ENCODE assay signal across 8 mouse cellular contexts in the genomic region with DNA sequence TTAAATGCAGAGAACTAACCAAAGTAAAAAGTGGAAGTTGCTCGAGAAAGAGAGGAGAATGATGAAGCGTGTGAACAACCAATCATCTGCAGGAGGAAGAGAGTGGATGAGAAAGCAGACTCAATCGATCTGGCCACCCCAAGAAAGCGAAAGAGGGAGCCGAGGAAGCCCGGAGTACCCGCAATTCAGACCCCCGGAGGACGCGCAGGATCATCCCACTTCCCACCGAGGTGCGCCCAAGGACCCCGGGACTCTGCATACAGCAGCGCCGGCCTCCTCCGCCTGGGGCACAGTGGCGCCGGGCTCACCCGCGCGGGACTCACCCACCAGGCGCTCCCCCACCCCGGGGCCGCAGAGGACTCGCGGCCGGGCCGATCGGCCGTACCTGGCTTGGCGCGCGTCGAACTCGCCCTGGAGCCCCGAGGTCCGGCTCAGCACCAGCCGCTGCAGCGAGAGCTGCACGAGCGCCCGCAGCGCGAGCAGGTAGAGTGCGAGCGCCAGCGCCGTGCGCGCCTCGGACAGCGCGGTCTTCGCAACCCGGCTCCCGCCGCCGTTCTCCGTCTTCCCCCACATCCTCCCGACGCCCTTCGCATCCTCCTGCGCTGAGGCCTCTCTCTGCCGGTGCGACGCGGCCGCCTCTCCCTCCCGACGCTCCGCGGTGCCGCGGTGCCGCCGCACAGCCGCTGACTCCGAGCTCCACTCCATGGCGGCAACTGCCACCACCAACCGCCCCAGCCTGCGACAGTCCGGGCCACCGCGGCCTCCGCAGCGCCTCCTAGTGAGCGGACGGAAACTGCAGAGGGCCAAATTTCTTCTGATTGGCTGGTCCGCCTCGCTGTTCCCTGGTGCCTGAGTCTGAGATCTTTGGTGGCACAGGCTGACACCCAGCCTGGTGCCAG. TPM values are rescaled to one million over a fixed set of nuclear protein-coding genes. Genes with fewer than 3 reads are reported as not detected.
DNase-seq lines count a peak whose midpoint lies in the region; ATAC-seq and TF ChIP-seq lines count a peak whose summit lies in the region.

A gene (minus strand): TSS at position 765 of the 899 bp plus-strand sequence.

- DNase-seq in 416B (ENCODE audit: low read depth), result peak; percentile 87
- peak; percentile 94 to 95 for DNase-seq in heart, adult 9 months (ENCODE audit: low spot score in 2 of 2)
- peak; percentile 82 to 92 for DNase-seq in monocyte, adult 2 months (ENCODE audit: low read depth in 1 of 2, low spot score in 2 of 2)
- peak; percentile 93 for DNase-seq in spleen, postnatal 36 days (ENCODE audit: low spot score in 2 of 2)

- H3K4me3 ChIP-seq in bone marrow, adult 2 months (replicated peaks; ENCODE audit: control insufficient read depth, low read depth, low read length), result peak within 1 kb of the TSS; percentile 88
- peak within 1 kb of the TSS; percentile 95 for H3K4me3 ChIP-seq in embryonic facial prominence, embryonic 15.5 days (replicated peaks)
- peak within 1 kb of the TSS; percentile 84 for H3K4me3 ChIP-seq in kidney, embryonic 14.5 days (ENCODE audit: low read length)
- H3K4me3 ChIP-seq in limb, embryonic 15.5 days, result peak within 1 kb of the TSS; percentile 88

- no peaks in the 10 kb centered on the region; the same call in 1 of the 2 replicates for H3K4me1 ChIP-seq in bone marrow, adult 2 months (ENCODE audit: control insufficient read depth, insufficient read depth, low read length)
- H3K4me1 ChIP-seq in embryonic facial prominence, embryonic 15.5 days, result 0 out of 2 replicates have a peak, but pooled peaks cover 3% of the 10 kb centered on the region
- H3K4me1 ChIP-seq in kidney, embryonic 14.5 days (ENCODE audit: control insufficient read depth, insufficient read depth, low read length), result no peaks in the 10 kb centered on the region
- peaks cover 3% of the 10 kb centered on the region for H3K4me1 ChIP-seq in limb, embryonic 15.5 days

- peak; percentile 90 for ATAC-seq in embryonic facial prominence, embryonic 15.5 days (ENCODE audit: insufficient number of reproducible peaks, low FRiP score, low TSS enrichment, low read depth)
- peak; percentile 95 for ATAC-seq in kidney, embryonic 14.5 days (ENCODE audit: low FRiP score, low TSS enrichment)
- peak; percentile 82 for ATAC-seq in limb, embryonic 15.5 days (ENCODE audit: insufficient number of reproducible peaks, low FRiP score, low TSS enrichment, low read depth)

- H3K27me3 ChIP-seq in embryonic facial prominence, embryonic 15.5 days, result no peaks in the 10 kb centered on the region
- no peaks in the 10 kb centered on the region for H3K27me3 ChIP-seq in kidney, embryonic 14.5 days (ENCODE audit: control insufficient read depth, insufficient read depth, low read length)
- no peaks in the 10 kb centered on the region for H3K27me3 ChIP-seq in limb, embryonic 15.5 days

- H3K9ac ChIP-seq in embryonic facial prominence, embryonic 15.5 days, result peak within 1 kb of the TSS; percentile 78
- H3K9ac ChIP-seq in kidney, embryonic 14.5 days (ENCODE audit: low read depth, low read length), result peak within 1 kb of the TSS; percentile 86
- peak within 1 kb of the TSS; percentile 78 for H3K9ac ChIP-seq in limb, embryonic 15.5 days

- under 1% methylated on average over 90 of the region's 90 CpGs for WGBS in bone marrow, adult 2 months
- WGBS in embryonic facial prominence, embryonic 15.5 days, result under 1% methylated on average over 90 of the region's 90 CpGs
- WGBS in kidney, embryonic 14.5 days, result under 1% methylated on average over 86 of the region's 90 CpGs
- WGBS in limb, embryonic 15.5 days, result under 1% methylated on average over 83 of the region's 90 CpGs

- peak within 1 kb of the TSS; percentile 59 for H3K4me2 ChIP-seq in embryonic facial prominence, embryonic 15.5 days (replicated peaks)
- H3K4me2 ChIP-seq in kidney, embryonic 14.5 days (replicated peaks; ENCODE audit: low read depth, low read length), result peak within 1 kb of the TSS; percentile 59
- peak within 1 kb of the TSS; percentile 61 for H3K4me2 ChIP-seq in limb, embryonic 15.5 days

- H3K36me3 ChIP-seq in embryonic facial prominence, embryonic 15.5 days, result peaks cover 6% of the 10 kb centered on the region; the same call in 1 of the 2 replicates
- H3K36me3 ChIP-seq in kidney, embryonic 14.5 days (ENCODE audit: control insufficient read depth, insufficient read depth, low read length), result peaks cover 11% of the 10 kb centered on the region
- H3K36me3 ChIP-seq in limb, embryonic 15.5 days, result peaks cover 6% of the 10 kb centered on the region; the same call in 1 of the 2 replicates

- no peaks in the 10 kb centered on the region for H3K9me3 ChIP-seq in embryonic facial prominence, embryonic 15.5 days (replicated peaks)
- H3K9me3 ChIP-seq in kidney, embryonic 14.5 days (ENCODE audit: control insufficient read depth, low read length), result 0 out of 2 replicates have a peak, but pooled peaks cover 2% of the 10 kb centered on the region
- H3K9me3 ChIP-seq in limb, embryonic 15.5 days, result no peaks in the 10 kb centered on the region

- TF ChIP-seq POLR2A in bone marrow, adult 2 months (IDR thresholded peaks at IDR 0.05; ENCODE audit: borderline replicate concordance, control insufficient read depth, low read depth, low read length), result peak; percentile 93; the same call in 1 of the 2 replicates

- H3K27ac ChIP-seq in bone marrow, adult 2 months (ENCODE audit: control insufficient read depth, insufficient read depth, low read depth, low read length, poor library complexity), result peak within 1 kb of the TSS; percentile 96
- H3K27ac ChIP-seq in embryonic facial prominence, embryonic 15.5 days (replicated peaks), result peak within 1 kb of the TSS; percentile 95
- peak within 1 kb of the TSS; percentile 74 for H3K27ac ChIP-seq in kidney, embryonic 14.5 days (ENCODE audit: low read depth, low read length)
- H3K27ac ChIP-seq in limb, embryonic 15.5 days, result peak within 1 kb of the TSS; percentile 89

- TF ChIP-seq CTCF in bone marrow, adult 2 months (IDR thresholded peaks at IDR 0.05; ENCODE audit: control insufficient read depth, insufficient read depth, low read length), result peak; percentile 95

RNA-seq across cellular contexts. Expression of the gene that starts here (rescaled TPM):
- 7.5 and 13.7 TPM in 2 replicates for polyA plus RNA-seq in bone marrow, adult 2 months (2011; ENCODE audit: insufficient read depth, insufficient read length, low replicate concordance, missing spikeins)
- polyA plus RNA-seq in embryonic facial prominence, embryonic 15.5 days (2015; fragmentation: Nextera tagmentation; extraction: Ambion mirVana), result 20.8 and 23.4 TPM in 2 replicates
- 10.7 and 21.0 TPM in 2 replicates for polyA plus RNA-seq in kidney, embryonic 14.5 days (2014; fragmentation: Nextera tagmentation; extraction: Ambion mirVana)
- polyA plus RNA-seq in limb, embryonic 15.5 days (2015; fragmentation: Nextera tagmentation; extraction: Ambion mirVana), result 16.9 and 21.5 TPM in 2 replicates

Comparison
In these comparisons a context has a peak if more than half of its experiments do, and no peak if none do; other contexts are left out.
1. Peak in every context shown above with its lines: DNase-seq, ATAC-seq, H3K4me3 ChIP-seq and H3K27ac ChIP-seq.